Mouse (Mus musculus): ENCODE measurements at regions not wholly inside any gene's neighbourhood (a gene's known extent, or its start where the extent isn't known, plus 50 kb on each side); places are given as distances from the start of the nearest gene placed in this dataset.

DNA sequence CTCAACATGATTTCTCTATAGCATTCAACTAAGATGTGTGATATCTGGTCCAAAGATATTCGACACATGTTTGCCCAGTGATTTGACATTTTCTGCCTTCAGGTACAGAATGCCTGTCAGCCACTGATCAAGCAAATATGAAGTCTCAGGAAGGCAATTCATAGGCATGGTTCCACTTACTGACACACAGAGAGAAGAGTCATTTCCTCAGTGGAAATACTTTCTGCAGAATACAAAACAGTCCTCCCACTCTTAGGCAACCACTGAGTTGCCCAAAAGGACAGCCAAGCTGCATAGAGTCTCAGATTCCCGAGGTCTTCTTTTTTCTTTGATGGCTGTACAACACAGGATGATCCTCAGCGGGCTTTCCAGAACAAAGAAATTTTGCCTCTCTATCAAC, 110.9 kb downstream of the Ndufa4 start:
- in situ Hi-C loops (cut with MboI, MseI), result loop anchor here (10.0 kb wide), 1 partner anchor 548 kb away; no protein-coding TSS in a partner anchor

- in situ Hi-C loops (cut with MboI, MseI), result loop anchor here (10.0 kb wide), 1 partner anchor 551 kb away; no protein-coding TSS in a partner anchor
Observed at GRCm38 (mm10) chr6:11793366-11793765, 113.9 kb downstream of the Ndufa4 start.

DNA sequence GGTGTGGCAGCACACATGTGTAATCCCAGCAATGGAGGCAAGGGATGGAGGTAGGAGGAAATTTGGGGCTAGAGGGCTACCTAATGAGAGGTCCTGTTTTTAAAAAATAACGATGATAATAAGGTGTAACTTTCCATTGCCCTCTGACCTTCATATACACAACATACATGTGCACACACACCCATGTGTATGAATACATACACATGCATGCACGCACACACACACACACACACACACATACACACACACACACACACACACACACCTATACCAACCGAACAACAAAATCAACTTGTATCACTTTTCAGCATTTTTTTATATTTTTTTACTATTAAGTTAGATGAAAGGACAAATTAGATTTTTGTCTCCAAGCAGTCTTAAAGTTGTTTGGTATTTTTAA, 115.1 kb downstream of the Ndufa4 start:
- in situ Hi-C loops (cut with MboI, MseI), result loop anchor here (10.0 kb wide), 1 partner anchor 553 kb away; no protein-coding TSS in a partner anchor

DNA sequence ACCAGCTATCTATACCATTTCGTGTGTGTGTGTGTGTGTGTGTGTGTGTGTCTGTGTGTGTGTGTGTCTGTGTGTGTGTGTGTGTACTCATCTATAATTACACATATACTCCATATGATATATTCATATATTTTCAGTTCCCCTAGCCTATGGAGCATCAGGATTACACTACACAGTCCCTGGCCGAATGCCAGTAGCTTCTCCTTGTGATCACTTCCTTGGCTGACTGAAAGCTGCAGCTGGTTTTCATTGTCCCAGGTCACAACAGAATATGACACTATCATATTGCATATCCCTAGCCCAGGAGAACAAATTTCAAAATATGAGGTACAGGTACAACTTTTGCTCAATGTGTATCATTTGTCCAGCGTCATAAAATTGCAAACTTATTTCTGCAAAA, 116.2 kb downstream of the Ndufa4 start:
- in situ Hi-C loops (cut with MboI, MseI), result loop anchor here (10.0 kb wide), 1 partner anchor 554 kb away; no protein-coding TSS in a partner anchor

GRCm38 (mm10) chr6:11773992-11774391, 133.3 kb downstream of the Ndufa4 start:
- in situ Hi-C loops (cut with MboI, MseI), result no loop called here

- in situ Hi-C loops (cut with MboI, MseI), result no loop called here
Observed at GRCm38 (mm10) chr6:11762912-11763311, 144.4 kb downstream of the Ndufa4 start.

DNA sequence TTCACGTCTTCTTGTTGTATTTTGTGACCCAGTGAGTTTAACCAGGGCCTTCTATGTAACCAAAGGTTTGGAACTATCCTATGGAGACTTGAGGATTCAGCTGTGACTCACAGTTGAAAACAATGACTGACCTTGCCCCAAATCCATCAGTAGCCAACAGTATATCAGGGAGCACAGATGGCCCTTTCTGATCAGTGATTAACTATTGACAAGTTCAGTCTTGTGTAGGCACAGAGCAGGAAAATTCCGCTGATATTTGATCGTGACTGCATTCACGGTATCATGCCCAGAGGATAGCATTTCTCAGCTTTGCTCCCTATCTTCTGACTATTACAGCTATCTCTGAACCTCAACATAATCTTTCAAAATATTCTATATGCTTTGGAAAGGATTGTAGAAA, 169.6 kb downstream of the Ndufa4 start:
- in situ Hi-C loops (cut with MboI, MseI), result no loop called here

DNA sequence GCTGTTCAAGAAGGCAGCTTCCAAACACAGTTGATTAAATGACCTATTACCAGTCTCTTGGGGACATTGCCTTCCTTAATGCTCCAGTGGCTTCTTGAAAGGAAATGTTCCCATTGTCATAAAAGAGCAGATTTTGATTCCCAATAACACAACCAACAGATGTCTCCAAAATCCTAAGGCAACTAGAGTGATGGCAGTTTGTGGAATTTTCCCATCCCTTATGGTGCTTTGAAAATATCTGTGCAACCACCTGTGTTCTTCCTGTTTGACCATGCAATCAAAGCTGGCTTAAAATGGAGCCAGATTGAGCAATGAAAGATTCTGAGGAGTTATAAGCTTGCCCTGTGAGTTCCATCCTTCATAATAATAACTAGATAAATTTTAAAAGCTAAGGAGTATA, 176.2 kb downstream of the Ndufa4 start:
- in situ Hi-C loops (cut with MboI, MseI), result no loop called here

- in situ Hi-C loops (cut with MboI, MseI), result no loop called here
Observed at GRCm38 (mm10) chr6:11730667-11731066, 176.6 kb downstream of the Ndufa4 start.

DNA sequence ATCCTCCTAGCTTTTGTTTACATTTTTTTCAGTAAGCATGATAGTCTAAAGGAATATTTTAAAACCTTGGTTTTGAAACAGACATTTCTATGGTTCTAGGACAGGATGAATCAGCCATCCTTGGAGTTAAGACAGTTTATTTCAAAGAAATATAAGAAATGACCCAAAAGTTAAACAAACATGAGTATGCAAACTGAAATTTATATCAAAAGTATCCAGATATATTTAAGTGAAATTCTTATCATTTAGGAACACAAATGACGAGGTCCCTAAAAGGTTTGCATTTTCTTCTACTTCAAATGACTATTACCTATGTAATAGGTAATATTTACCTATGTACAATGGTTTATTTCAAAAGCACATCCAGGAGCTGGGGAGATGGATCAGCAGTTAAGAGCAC, 179.5 kb downstream of the Ndufa4 start:
- in situ Hi-C loops (cut with MboI, MseI), result no loop called here

- in situ Hi-C loops (cut with MboI, MseI), result no loop called here
Observed at GRCm38 (mm10) chr6:11727370-11727769, 179.9 kb downstream of the Ndufa4 start.

GRCm38 (mm10) chr6:11723519-11723918, 183.8 kb downstream of the Ndufa4 start:
- in situ Hi-C loops (cut with MboI, MseI), result no loop called here

DNA sequence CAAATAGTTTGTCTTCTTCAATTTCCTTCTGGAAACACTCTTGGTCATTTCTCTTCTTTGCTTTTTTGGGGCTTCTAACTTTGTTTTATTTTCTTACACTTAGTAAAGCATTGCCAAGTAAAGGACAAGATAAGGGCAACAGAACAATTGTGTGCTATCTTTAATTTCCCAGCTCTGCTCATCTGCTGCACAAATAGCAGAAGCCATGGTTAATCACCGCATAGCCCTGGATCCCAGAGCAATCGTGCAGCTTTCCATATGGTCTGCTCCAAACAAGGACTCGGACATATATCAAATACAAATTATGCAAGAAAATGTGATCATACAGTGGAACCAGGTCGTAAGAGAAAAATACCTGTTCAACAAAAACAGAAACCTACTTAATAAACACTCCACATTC, 187.0 kb downstream of the Ndufa4 start:
- in situ Hi-C loops (cut with MboI, MseI), result no loop called here

DNA sequence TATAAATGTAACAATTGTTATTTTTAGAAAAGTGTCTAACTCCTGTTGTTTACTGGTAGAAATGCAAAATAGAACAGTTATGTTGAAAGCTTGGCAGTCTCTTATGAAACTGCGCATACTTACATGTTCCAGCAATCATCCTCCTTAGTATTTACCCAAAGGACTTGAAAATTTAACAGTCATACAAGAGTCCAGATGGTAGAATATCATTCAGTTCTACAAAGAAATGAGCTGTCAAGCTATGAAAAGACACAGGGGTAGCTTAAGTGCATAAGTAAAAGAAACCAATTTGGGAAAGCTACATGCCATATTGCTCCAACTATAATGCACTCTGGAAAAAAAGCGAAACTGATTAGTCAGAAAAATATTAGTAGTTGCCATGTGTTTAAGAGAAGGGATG, 196.7 kb downstream of the Ndufa4 start:
- in situ Hi-C loops (cut with MboI, MseI), result no loop called here

- in situ Hi-C loops (cut with MboI, MseI), result no loop called here
Observed at GRCm38 (mm10) chr6:11709465-11709864, 197.8 kb downstream of the Ndufa4 start.
